Mouse (Mus musculus): ENCODE results near the gene Gfap. TPM values are rescaled to one million over a fixed set of nuclear protein-coding genes. Genes with fewer than 3 reads are reported as not detected.

The Gfap gene
- polyA plus RNA-seq (2012; rRNA removed) = 1.6 and 2.5 TPM in 2 replicates

GRCm38 (mm10) chr11:102900763-102901162, at the start of gene Gfap:
Gene Gfap (minus strand): TSS chr11:102900912.

GRCm38 (mm10) chr11:102946265-102946991, 45.7 kb upstream of the Gfap start, which contains the start of gene C1ql1:
Gene C1ql1 (minus strand): TSS chr11:102946688.

GRCm38 (mm10) chr11:102924557-102925350, 24.0 kb upstream of the Gfap start, which contains the start of gene Kif18b:
Gene Kif18b (minus strand): TSS chr11:102925124.

GRCm38 (mm10) chr11:102884616-102885219, 16.0 kb downstream of the Gfap start, which contains the start of gene Fam187a:
Gene Fam187a (plus strand): TSS chr11:102885169.

GRCm38 (mm10) chr11:102880585-102881313, 20.0 kb downstream of the Gfap start, which contains the start of the genes Eftud2 and Ccdc103:
Gene Eftud2 (minus strand): TSS chr11:102880985.
Gene Ccdc103 (plus strand): TSS chr11:102881204.

Other genes starting within 250 kb of the Gfap start
- not detected in 2 replicates for gene Meioc, start 237.2 kb downstream of the Gfap start, polyA plus RNA-seq (2012; rRNA removed)
- gene Ccdc43, start 203.1 kb downstream of the Gfap start, polyA plus RNA-seq (2012; rRNA removed) = 1.0 and 1.1 TPM in 2 replicates
- 3.3 and 6.8 TPM in 2 replicates for gene Adam11, start 139.5 kb downstream of the Gfap start, polyA plus RNA-seq (2012; rRNA removed)
- gene Gjc1, start 81.2 kb downstream of the Gfap start, polyA plus RNA-seq (2012; rRNA removed) = 1.1 and 1.4 TPM in 2 replicates
- gene Higd1b, start 65.1 kb downstream of the Gfap start, polyA plus RNA-seq (2012; rRNA removed) = 1.1 and 1.5 TPM in 2 replicates
- 79.4 and 84.6 TPM in 2 replicates for gene Eftud2, start 19.9 kb downstream of the Gfap start, polyA plus RNA-seq (2012; rRNA removed)
- gene Ccdc103, start 19.7 kb downstream of the Gfap start, polyA plus RNA-seq (2012; rRNA removed) = 0.21 TPM in 1 of 2 replicates, not detected in the other
- gene Fam187a, start 15.7 kb downstream of the Gfap start, polyA plus RNA-seq (2012; rRNA removed) = not detected in 2 replicates
- gene Kif18b, start 24.2 kb upstream of the Gfap start, polyA plus RNA-seq (2012; rRNA removed) = 1.7 and 2.3 TPM in 2 replicates
- 1.0 and 2.7 TPM in 2 replicates for gene C1ql1, start 45.8 kb upstream of the Gfap start, polyA plus RNA-seq (2012; rRNA removed)
- gene Nmt1, start 127.3 kb upstream of the Gfap start, polyA plus RNA-seq (2012; rRNA removed) = 4.6 and 5.0 TPM in 2 replicates
- 32.2 and 34.9 TPM in 2 replicates for gene Dcakd, start 127.4 kb upstream of the Gfap start, polyA plus RNA-seq (2012; rRNA removed)
- 16.8 and 24.3 TPM in 2 replicates for gene Plcd3, start 200.7 kb upstream of the Gfap start, polyA plus RNA-seq (2012; rRNA removed)
- gene Acbd4, start 200.8 kb upstream of the Gfap start, polyA plus RNA-seq (2012; rRNA removed) = 21.4 and 26.6 TPM in 2 replicates
- gene Hexim1, start 215.3 kb upstream of the Gfap start, polyA plus RNA-seq (2012; rRNA removed) = 4.0 and 4.1 TPM in 2 replicates
- gene Hexim2, start 231.5 kb upstream of the Gfap start, polyA plus RNA-seq (2012; rRNA removed) = 0.74 and 1.3 TPM in 2 replicates